ENCODE assay signal across 8 mouse cellular contexts in genomic region chr17:29841781-29842690, GRCm38 (mm10).
DNase-seq lines count a peak whose midpoint lies in the region; ATAC-seq and TF ChIP-seq lines count a peak whose summit lies in the region.

No protein-coding gene starts in this region.

- peak; percentile 97 for DNase-seq in CH12.LX (ENCODE audit: extremely low read depth)
- DNase-seq in gastrocnemius, postnatal 10 days: peak; percentile 63
- DNase-seq in liver, postnatal 0 days: peak; percentile 76
- peak; percentile 39 for DNase-seq in urinary bladder, postnatal 25 days (ENCODE audit: low spot score)
- no peak for DNase-seq in left cerebral cortex, adult 11 months (ENCODE audit: low spot score)

- peaks cover 14 to 29% of the 10 kb centered on the region in 2 experiments for H3K4me1 ChIP-seq in CH12.LX (ENCODE audit: control insufficient read depth in 1 of 2, insufficient read depth in 2 of 2)
- H3K4me1 ChIP-seq in bone marrow macrophage, adult 2 months (ENCODE audit: control insufficient read depth, insufficient read depth, low read length): peaks cover 4% of the 10 kb centered on the region; the same call in 1 of the 2 replicates
- H3K4me1 ChIP-seq in intestine, embryonic 15.5 days (replicated peaks): peaks cover 10% of the 10 kb centered on the region
- H3K4me1 ChIP-seq in liver, postnatal 0 days (ENCODE audit: insufficient read depth): peaks cover 6% of the 10 kb centered on the region; the same call in 1 of the 2 replicates
- peaks cover 25% of the 10 kb centered on the region for H3K4me1 ChIP-seq in neural tube, embryonic 12.5 days

- peak; percentile 90 for ATAC-seq in intestine, embryonic 15.5 days
- peak; percentile 83 for ATAC-seq in liver, postnatal 0 days
- peak; percentile 58 for ATAC-seq in neural tube, embryonic 12.5 days (ENCODE audit: low FRiP score, low read depth)

- peaks cover 2% of the 10 kb centered on the region for H3K27me3 ChIP-seq in CH12.LX (replicated peaks)
- no peaks in the 10 kb centered on the region; the same call in 1 of the 2 replicates for H3K27me3 ChIP-seq in intestine, embryonic 15.5 days (replicated peaks)
- H3K27me3 ChIP-seq in liver, postnatal 0 days (ENCODE audit: insufficient read depth, low read length): no peaks in the 10 kb centered on the region
- H3K27me3 ChIP-seq in neural tube, embryonic 12.5 days (replicated peaks): 0 out of 2 replicates have a peak, but pooled peaks cover 3% of the 10 kb centered on the region

- no peak for TF ChIP-seq RAD21 in CH12.LX (IDR thresholded peaks at IDR 0.05; ENCODE audit: low read depth, low read length)

- H3K9me3 ChIP-seq in CH12.LX (replicated peaks; ENCODE audit: low read length): peaks cover 6% of the 10 kb centered on the region
- H3K9me3 ChIP-seq in intestine, embryonic 15.5 days: no peaks in the 10 kb centered on the region
- H3K9me3 ChIP-seq in liver, postnatal 0 days (ENCODE audit: low read length): no peaks in the 10 kb centered on the region
- no peaks in the 10 kb centered on the region for H3K9me3 ChIP-seq in neural tube, embryonic 12.5 days

- TF ChIP-seq CTCF in CH12.LX (conservative IDR thresholded peaks at IDR 0.05 in 1 of 2, IDR thresholded peaks at IDR 0.05 in 1 of 2; ENCODE audit: low read depth in 2 of 2, low read length in 2 of 2): no peak
- no peak for TF ChIP-seq CTCF in bone marrow macrophage, adult 2 months (IDR thresholded peaks at IDR 0.05; ENCODE audit: low read depth, low read length)
- TF ChIP-seq CTCF in liver, postnatal 0 days (IDR thresholded peaks at IDR 0.05; ENCODE audit: low read depth): no peak

- TF ChIP-seq POLR2A in CH12.LX (IDR thresholded peaks at IDR 0.05; ENCODE audit: low read depth, low read length): peak; percentile 37; the same call in 1 of the 2 replicates
- no peak for TF ChIP-seq POLR2A in bone marrow macrophage, adult 2 months (IDR thresholded peaks at IDR 0.05; ENCODE audit: borderline replicate concordance, low read depth, low read length)

- 5% methylated on average over 46 of the region's 46 CpGs for WGBS in intestine, embryonic 15.5 days
- 9% methylated on average over 35 of the region's 46 CpGs for WGBS in liver, postnatal 0 days (ENCODE audit: insufficient replicate concordance)
- WGBS in neural tube, embryonic 12.5 days: 5% methylated on average over 46 of the region's 46 CpGs

- TF ChIP-seq EP300 in CH12.LX (IDR thresholded peaks at IDR 0.05; ENCODE audit: low read length): no peak
- TF ChIP-seq EP300 in liver, postnatal 0 days (IDR thresholded peaks at IDR 0.05; ENCODE audit: low read depth): no peak

- H3K36me3 ChIP-seq in CH12.LX (replicated peaks in 1 of 2; ENCODE audit: control insufficient read depth in 1 of 2, insufficient read depth in 1 of 2, low read length in 1 of 2): no peaks in the 10 kb centered on the region
- no peaks in the 10 kb centered on the region for H3K36me3 ChIP-seq in intestine, embryonic 15.5 days
- no peaks in the 10 kb centered on the region for H3K36me3 ChIP-seq in liver, postnatal 0 days (replicated peaks; ENCODE audit: insufficient read depth, low read length)
- no peaks in the 10 kb centered on the region for H3K36me3 ChIP-seq in neural tube, embryonic 12.5 days

- no peak overlapping the region for H3K27ac ChIP-seq in CH12.LX (ENCODE audit: insufficient read depth, low read depth)
- no peak overlapping the region for H3K27ac ChIP-seq in bone marrow macrophage, adult 2 months (ENCODE audit: insufficient read depth, low read depth, low read length)
- peak overlapping the region; percentile 17; the same call in 1 of the 2 replicates for H3K27ac ChIP-seq in intestine, embryonic 15.5 days
- no peak overlapping the region for H3K27ac ChIP-seq in liver, postnatal 0 days (ENCODE audit: low read depth)
- no peak overlapping the region for H3K27ac ChIP-seq in neural tube, embryonic 12.5 days

- in situ Hi-C loops in CH12.LX (cut with MboI; ENCODE audit: low pct_ligation_motif_present, low pct_unique_long_range_greater_than_20kb, low sequenced_read_pairs): no loop called here

- peak overlapping the region; percentile 19 for H3K4me2 ChIP-seq in CH12.LX (ENCODE audit: insufficient read depth, low read depth, poor library complexity, severe bottlenecking)
- H3K4me2 ChIP-seq in intestine, embryonic 15.5 days (replicated peaks): peak overlapping the region; percentile 97
- H3K4me2 ChIP-seq in liver, postnatal 0 days (ENCODE audit: low read depth, low read length): peak overlapping the region; percentile 90
- peak overlapping the region; percentile 87 for H3K4me2 ChIP-seq in neural tube, embryonic 12.5 days (replicated peaks)

- peak overlapping the region; percentile 45 to 65 (median 57) for H3K4me3 ChIP-seq in CH12.LX (replicated peaks in 1 of 3; ENCODE audit: low read depth in 2 of 3, low read length in 2 of 3, poor library complexity in 1 of 3)
- peak overlapping the region; percentile 44 for H3K4me3 ChIP-seq in bone marrow macrophage, adult 2 months (ENCODE audit: insufficient read depth, low read length)
- H3K4me3 ChIP-seq in intestine, embryonic 15.5 days (replicated peaks): peak overlapping the region; percentile 54
- peak overlapping the region; percentile 54 for H3K4me3 ChIP-seq in liver, postnatal 0 days (ENCODE audit: low read depth, low read length)
- H3K4me3 ChIP-seq in neural tube, embryonic 12.5 days: peak overlapping the region; percentile 40

- H3K9ac ChIP-seq in CH12.LX (ENCODE audit: insufficient read depth, low read depth): no peak overlapping the region
- H3K9ac ChIP-seq in intestine, embryonic 15.5 days: peak overlapping the region; percentile 50
- peak overlapping the region; percentile 22 for H3K9ac ChIP-seq in liver, postnatal 0 days (replicated peaks)
- peak overlapping the region; percentile 51 for H3K9ac ChIP-seq in neural tube, embryonic 12.5 days

- H3K79me2 ChIP-seq in CH12.LX (replicated peaks; ENCODE audit: control insufficient read depth, extremely low read depth, insufficient read depth, poor library complexity, severe bottlenecking): no peaks in the 10 kb centered on the region

- dilution Hi-C loops in CH12.LX (cut with MboI; ENCODE audit: extremely low pct_ligation_motif_present, extremely low pct_unique_long_range_greater_than_20kb, low sequenced_read_pairs): no loop called here

TF ChIP-seq in CH12.LX, 34 proteins besides CTCF, POLR2A, EP300 and RAD21:
- no peak for TF ChIP-seq MAZ (IDR thresholded peaks at IDR 0.05; ENCODE audit: low read depth, low read length)
- TF ChIP-seq IRF4 (IDR thresholded peaks at IDR 0.05; ENCODE audit: low read depth, low read length): no peak
- TF ChIP-seq ETS1 (conservative IDR thresholded peaks at IDR 0.05; ENCODE audit: low read depth, low read length): no peak
- TF ChIP-seq MAX (IDR thresholded peaks at IDR 0.05; ENCODE audit: low read length): no peak
- TF ChIP-seq SMC3 (IDR thresholded peaks at IDR 0.05; ENCODE audit: low read depth, low read length): no peak
- TF ChIP-seq CHD2 (IDR thresholded peaks at IDR 0.05; ENCODE audit: low read length): no peak
- TF ChIP-seq UBTF (IDR thresholded peaks at IDR 0.05; ENCODE audit: low read depth, low read length): 0 out of 2 replicates have a peak, but pooled peaks have one; percentile 21
- no peak for TF ChIP-seq RCOR1 (conservative IDR thresholded peaks at IDR 0.05; ENCODE audit: low read depth, low read length)
- TF ChIP-seq ELF1 (IDR thresholded peaks at IDR 0.05; ENCODE audit: low read depth, low read length): peak; percentile 90
- no peak for TF ChIP-seq MYC (IDR thresholded peaks at IDR 0.05; ENCODE audit: low read depth, low read length)

Comparison
In these comparisons a context has a peak if more than half of its experiments do, and no peak if none do; other contexts are left out.
1. H3K4me2 ChIP-seq: peak in every context shown above with its lines; median percentile 97 in intestine, embryonic 15.5 days; 90 in liver, postnatal 0 days; 87 in neural tube, embryonic 12.5 days; 19 in CH12.LX.